Mouse (Mus musculus) kidney, postnatal 25 days (tissue): ENCODE results near the gene Gm28051.
A peak's percentile ranks its signal among the peaks of the same experiment; 100 is the strongest.

Experiments
- DNase-seq, 2 experiments: peaks; one replicate each; pipeline ENCODE4 v3.0.0; 2021; ENCODE audit warnings: mixed read lengths in 2 of 2

The Gm28051 gene

DNA sequence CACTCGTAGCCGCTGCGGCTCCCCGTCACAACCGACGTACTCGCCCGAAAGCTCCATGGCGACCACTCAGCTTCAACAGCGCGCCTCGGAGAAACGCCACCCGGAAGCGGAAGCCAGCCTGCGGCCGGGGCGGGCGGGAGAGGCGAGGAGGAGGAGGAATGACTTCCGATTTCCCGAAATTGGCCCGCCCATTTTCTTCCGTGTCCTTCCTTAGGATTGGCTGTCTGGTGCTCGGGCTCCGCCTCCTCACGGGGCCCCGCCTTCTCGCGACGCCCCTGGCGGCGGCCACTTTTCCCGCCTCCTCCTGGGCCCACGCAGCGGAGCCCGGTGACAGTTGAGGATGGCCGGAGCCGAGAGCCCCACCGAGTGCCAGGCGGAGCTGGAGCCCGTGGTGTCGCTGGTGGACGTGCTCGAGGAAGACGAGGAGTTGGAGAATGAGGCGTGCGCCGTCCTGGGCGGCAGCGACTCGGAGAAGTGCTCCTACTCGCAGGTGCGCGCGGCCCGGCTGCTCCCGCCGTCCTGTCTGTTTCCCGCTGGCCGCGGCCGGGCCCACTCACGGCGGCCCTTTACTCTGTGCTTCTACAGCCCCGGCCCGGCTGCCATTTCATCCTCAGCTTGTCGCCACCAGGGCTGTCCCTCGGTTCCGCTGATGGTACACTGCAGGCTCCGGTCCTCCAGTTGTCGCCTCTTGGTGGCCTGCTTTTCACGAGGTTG lies at the start of gene Gm28051, which contains the start of the genes Gon7 and Ubr7:
TSS of gene Gm28051 (minus strand) at position 77 of the 714 bp plus-strand sequence.
TSS of gene Gon7 (minus strand) at position 115 of the 714 bp plus-strand sequence.
TSS of gene Ubr7 (plus strand) at position 279 of the 714 bp plus-strand sequence.
- DNase-seq = peak; percentile 98

DNA sequence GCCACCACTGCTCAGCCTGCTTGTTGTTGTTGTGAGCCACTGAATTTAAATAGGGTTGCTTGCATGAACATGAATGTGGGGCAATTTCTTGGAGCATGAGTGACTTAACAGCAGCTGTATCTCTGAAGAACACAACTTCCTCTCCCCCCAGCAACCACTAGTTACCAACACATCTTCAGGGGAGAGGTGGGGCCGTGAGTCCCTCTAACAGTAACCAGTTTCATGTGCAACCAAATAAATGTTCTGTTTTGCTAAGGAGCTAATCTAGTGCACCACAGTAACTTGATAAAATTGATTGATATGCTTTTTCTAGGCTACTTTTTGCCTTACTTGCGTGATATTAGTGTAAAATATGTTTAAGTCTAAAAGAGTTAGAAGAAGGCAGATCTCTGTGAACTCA lies 42.0 kb upstream of the Gm28051 start:
- DNase-seq = no peak

DNA sequence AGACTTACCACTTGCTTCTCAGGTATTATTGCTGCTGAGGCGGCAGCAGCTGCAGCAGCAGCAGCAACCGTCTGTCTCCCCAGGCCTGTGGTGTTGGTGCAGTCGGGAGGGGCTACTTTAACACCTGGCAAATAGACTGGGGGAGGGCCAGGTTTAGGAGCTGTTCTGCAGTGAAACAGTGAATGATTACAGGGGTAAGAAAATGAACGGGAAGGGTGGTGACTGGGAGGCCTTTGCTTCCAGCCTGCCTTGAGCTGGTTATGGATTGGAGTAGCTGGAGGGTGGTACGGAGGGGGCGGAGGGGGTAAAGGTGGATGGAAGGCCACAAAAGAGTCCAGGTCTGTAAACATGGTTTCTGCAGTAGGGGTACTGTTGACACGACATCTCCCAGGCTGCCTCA lies 30.4 kb upstream of the Gm28051 start:
- no peak for DNase-seq

DNA sequence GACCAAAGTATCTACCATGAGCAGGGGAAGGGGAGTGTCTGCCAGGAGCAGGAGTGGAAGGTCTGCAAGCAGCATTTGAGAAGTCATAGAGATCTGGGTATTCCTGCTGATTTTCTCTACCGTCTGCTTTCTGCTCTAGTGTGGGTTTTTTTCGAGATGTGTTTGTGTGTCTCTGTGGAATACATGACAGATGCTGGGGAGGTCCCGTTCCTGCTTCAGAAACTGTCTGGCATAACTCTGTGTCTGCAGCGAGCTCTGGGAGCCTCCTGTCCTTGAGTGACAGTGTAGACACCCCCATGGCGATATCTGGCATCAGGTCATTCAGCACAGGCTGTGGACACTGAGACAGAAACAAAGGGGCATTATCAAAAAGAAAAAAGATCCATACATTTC lies 28.0 kb upstream of the Gm28051 start:
- no peak for DNase-seq

DNA sequence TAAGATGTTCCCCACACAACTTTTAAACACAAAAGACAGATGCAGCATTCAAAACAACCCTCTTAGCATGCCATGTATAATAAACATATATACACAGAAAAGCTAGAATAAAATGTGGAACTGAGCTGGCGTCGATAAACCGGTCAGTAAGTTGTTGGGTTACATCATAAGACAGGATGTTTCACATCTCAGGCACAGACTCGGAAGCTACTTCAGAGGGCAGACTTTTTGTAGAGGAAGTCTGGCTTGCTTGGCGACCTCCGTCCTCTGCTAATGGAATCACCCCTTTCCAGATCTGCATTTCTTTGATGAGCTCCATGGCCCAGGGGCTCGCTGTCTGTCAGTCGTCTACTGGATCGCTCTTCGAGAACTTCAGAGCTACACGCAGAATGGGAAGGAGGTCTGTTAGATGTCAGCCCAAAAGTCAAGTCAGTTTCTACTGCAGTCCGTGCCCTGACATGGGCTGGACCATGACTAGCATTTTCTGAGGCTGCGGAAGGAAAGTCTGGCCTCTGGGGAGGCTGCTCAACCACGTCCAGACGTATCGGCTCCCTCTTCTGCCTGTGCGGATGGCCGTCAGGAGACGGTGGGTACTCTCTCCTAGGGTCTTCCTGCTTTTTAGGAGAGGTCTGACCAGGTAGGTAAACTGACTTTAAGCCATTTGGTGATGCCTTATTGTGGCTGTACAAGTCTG lies 27.5 kb upstream of the Gm28051 start:
- no peak for DNase-seq

DNA sequence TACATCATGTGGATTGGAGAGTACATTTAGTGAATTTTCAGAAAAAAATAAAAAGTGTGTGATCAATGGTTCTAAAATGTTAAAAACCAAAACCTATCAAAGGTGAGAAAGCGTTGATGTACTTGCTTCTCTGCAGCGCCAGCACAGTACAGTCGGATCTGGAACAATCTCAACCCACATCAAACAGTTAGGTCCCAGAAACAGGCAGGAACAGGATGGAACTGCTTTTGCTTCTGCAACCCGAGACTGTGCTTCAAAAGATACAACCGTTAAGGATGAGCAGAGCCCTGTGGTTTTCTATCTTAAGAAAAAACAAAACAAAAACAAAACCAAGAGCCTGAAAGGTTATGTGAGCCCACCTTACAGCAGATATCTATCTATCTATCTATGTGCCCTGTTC lies 25.3 kb upstream of the Gm28051 start:
- no peak for DNase-seq

DNA sequence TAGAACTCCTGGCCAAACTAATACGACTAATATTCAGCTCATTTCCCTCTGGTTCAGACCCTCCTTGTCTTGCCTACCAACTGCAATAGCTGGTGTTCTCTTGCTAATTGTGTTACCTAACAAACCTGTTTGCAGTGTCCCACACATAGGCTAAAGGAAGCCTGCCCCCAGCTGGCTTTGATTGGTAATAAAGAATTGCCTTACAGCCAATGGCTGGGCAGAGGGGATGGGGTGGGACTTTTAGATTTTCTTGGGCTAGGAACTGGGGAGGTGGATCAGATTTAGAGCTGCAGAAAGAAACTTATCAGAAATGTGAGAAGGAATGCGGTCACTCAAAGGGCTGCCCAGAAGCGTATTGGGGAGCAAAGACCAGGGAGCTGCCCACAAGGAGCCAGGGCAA lies 21.9 kb upstream of the Gm28051 start:
- peak; percentile 36 to 48 for DNase-seq

DNA sequence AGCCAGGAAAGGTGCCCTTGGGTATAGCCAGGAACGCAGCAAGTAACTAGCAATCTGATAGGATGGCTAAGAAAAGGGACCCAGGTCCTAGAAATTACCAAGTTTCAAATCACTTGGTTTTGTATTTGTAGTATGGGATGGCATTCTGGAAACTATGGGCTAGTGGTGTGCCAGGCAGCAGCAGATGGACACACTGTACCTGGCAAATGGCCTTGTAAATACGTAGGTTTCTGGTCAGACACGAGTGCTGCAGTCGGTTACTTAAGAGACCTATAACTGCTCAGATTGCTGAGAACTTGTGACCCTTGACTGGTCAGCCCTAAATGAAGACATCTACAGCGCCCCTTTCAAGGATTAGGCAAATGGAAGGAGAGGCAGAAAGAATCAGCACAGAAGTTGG lies 20.6 kb upstream of the Gm28051 start:
- DNase-seq = no peak

DNA sequence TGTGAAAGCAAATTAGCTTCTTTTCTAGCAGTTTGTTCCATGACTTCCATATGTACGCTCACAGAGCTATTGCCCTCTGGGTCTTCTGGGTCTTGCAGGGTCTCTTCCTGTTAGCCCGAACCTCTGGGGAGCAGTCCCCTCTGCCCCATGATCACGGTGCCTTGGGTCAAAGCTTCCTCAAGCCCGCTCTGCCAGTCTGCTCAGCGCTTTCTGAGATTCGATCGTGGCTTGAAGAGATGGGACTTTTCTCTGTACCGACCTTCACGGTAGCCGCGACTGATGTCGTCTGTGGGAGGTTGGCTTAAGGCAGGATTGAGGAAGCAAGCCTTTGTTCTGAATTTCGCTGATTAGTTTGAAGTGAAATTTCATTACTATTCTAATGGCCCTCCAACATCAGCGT lies 18.5 kb upstream of the Gm28051 start:
- no peak for DNase-seq

DNA sequence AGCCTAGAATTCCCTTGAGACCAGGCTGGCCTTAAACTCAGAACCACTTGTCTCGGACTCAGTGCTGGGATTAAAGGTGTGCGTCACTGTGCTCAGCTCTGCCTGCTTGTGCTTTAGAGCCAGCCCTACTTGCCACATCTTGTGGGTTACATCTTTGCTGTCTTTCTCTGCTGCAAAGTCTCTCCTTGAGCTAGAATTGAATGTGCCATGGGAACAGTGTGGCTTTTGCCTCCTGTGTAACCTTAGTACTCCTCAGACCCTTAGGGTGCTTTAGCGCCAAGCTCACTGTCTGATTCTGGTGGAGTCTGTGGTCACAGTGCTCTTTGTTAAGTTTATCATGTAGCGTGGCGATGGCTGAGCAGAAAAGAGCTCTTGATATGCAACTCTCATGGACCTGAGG lies 15.1 kb upstream of the Gm28051 start:
- DNase-seq = no peak

DNA sequence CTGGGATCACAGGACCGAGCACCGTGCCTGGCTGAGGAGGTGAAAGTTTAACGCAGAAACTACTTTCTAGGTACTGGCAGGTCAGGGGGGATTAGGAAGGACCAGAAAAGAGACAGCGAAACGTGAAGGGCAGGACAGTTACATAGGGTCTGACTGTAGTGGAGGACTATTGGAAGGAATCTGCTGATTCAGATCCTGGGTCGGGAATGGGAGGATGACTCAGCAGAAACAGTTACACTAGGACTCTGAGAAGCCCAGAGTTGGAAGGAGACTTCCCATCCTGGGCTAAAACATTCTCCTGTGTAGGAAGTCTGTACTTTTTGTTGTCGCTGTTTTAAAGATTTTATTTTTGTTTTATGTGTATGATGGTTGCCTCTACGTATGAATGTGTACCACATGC lies 14.0 kb upstream of the Gm28051 start:
- no peak for DNase-seq

DNA sequence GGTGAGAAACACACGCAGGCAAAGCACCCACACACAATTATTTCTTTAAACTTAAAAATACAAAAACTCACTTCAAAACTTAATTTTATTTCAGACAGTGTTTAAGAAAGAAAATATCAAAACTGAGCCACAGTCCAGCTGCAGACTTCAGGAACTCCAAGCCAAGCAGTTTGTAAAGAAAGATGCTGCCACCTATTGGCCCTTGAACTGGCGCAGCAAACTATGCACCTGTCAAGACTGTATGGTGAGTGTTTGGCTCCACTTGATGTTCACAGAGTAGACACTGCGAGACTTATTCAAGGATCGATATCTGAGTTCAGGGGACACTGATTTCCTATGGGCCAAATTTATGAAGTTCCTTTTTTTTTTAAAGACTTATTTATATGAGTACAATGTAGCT lies 11.4 kb upstream of the Gm28051 start:
- DNase-seq = peak in 1 of 2 experiments; percentile 30

DNA sequence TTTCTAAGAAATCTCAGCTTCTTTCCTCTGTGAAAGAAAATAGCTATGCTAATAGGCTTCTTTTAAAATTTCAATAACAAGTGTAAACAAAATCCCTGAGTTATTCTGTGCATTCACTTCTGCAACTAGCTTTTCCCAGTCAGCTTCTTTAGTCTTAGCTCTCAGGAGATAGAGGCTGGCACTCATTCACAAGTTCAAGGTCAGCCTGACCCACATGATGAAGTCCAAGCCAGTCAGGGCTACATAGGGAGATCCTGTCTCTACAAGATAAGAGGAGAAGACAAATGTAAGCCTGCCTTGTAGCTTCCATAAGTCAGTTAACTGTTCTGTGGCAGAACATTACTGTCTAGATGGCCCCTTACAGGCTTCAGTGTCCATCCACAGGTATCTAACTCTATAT lies 6.1 kb upstream of the Gm28051 start:
- no peak for DNase-seq

DNA sequence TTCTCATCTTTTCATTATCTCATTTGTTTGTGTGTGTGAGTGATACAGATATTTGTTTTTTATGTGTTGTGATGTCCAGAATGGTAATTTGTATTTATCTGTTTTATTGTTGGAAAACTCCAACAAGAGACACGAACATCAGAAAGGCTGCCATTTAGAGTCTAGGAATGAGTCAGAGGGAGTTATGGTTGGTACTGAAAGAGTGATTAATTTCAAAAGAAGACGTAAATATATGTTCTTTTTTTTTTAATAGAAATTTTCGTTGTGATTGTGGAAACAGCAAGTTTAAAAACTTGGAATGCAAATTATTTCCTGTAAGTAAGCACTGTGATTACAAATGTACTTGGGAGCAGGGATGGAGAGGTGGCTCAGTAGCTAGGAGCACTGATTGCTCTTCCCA lies 4.1 kb upstream of the Gm28051 start:
- no peak for DNase-seq

DNA sequence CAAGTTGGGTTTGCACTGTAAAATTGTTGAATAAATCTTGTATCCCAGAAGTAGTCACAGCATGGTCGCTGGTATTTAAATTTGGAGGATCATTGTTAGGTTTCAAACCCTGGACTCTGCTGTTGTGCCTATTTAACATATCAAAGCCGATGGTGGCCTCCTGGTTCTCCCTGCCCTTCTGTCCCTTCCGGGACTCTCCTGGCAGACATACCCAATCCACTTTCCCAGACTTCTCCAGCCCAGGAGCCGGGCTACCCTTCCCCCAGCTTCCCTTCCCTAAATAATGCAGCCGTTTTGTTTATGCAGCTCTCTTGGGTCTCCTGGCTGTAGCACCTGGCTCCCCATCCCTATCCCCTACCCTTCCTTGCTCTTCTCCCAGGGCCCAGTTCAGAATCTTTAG lies 1.4 kb upstream of the Gm28051 start:
- peak in 1 of 2 experiments; percentile 38 for DNase-seq

DNA sequence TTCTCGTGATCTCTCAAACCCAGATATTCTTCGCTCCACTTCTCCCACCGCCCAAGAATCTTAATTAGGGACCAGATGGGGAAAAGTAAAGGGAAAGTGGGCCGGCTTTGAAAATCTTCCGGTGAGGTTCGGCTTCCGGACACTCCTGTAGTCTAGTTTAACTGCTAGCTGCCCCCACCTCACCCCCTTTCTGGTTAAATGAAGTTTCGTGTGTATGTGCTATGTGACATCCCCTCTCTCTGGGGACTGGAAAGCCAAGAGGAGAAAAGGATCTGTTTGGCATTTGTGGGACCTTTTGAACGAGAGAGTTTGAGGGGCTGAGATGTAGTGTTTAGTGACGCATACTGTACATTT lies 815 bp upstream of the Gm28051 start, which contains the start of gene Gm20604:
TSS of gene Gm20604 (minus strand) at position 270 of the 354 bp plus-strand sequence.
- DNase-seq = no peak

DNA sequence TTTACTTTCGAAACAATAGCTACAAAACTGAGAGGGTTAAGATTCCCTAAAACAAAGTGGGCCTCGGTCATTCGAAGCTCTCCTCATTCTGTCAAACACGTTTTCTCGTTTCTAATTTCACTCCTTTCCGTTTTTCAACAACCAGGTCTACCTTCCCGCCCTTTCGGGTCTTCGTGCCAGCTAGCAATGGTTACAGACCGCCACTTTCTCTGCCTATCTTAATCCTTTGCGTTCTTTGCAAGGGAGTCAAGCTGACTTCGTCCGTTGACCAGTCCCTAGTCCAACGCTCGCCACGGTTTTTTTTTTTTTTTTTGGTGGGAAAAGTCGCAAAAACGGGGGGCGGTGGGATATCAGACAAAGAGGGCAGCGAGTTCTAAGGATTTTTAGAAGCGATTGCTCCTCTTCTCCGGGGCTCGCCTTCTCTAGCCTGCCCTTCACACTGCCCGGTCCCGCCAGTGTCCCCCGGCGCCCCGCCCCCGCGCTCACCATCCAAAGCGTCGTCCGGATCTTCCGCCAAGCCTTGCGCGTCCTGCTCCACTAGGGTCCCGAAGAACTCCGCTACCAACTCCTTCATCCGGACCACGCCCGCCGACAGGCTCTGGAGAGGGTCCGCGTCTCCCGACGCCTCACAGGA lies 393 bp downstream of the Gm28051 start:
- peak in 1 of 2 experiments; percentile 88 for DNase-seq

DNA sequence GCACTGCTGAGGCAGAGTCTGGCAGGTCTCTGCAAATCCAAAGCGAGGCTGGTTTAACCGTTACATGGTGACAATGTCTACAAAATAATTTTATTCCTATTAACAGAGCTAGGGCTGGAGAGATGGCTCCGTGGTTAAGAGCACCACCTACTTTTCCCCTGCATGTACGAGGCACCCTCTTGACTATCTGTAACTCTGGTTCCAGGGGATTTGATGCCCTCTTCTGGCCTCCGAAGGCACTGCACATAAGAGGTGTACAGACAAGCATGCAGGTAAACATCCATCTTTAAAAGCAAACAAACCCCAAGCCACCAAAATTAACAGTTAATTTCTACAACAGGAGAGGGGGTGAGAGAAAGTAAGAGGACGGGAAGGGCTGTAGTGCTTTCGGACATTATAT lies 1.3 kb downstream of the Gm28051 start:
- DNase-seq = peak in 1 of 2 experiments; percentile 43

DNA sequence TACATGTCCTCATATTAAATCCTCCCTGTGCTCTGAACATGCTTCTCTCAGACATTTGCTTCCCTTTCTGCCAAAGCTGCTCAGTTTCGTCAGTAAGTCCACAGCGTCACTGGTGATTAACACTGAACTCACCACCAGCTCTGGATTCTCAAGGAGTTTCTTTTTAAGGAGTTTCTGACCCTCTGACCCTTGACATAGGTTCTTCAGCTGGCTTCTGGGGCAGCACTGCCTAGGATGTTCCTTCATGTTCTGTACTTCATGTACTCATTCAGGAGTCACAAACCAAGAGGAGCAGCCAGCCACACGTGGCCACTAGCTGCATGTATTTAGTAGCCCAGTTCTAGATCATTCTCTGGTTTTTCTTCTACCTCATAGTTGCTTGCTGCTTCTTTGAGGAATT lies 9.3 kb downstream of the Gm28051 start:
- DNase-seq = no peak

DNA sequence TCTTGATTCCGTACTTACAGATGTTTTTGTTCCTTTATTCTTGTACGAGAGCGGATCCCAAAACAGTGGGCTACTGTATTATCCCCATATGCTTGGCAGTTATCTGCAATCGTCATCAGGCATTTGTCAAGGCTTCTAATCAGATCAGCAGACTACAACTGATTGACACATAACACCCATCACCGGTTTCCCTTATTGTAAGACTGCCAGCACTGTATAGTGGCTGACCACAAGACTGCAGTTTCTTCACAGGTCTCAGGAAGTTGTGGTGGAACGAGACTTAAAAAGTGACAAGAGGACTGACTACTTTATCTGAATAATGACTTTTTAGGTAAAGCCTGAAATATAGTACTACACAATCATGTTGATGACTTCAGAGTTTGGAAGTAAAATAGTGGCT lies 12.7 kb downstream of the Gm28051 start:
- DNase-seq = no peak

DNA sequence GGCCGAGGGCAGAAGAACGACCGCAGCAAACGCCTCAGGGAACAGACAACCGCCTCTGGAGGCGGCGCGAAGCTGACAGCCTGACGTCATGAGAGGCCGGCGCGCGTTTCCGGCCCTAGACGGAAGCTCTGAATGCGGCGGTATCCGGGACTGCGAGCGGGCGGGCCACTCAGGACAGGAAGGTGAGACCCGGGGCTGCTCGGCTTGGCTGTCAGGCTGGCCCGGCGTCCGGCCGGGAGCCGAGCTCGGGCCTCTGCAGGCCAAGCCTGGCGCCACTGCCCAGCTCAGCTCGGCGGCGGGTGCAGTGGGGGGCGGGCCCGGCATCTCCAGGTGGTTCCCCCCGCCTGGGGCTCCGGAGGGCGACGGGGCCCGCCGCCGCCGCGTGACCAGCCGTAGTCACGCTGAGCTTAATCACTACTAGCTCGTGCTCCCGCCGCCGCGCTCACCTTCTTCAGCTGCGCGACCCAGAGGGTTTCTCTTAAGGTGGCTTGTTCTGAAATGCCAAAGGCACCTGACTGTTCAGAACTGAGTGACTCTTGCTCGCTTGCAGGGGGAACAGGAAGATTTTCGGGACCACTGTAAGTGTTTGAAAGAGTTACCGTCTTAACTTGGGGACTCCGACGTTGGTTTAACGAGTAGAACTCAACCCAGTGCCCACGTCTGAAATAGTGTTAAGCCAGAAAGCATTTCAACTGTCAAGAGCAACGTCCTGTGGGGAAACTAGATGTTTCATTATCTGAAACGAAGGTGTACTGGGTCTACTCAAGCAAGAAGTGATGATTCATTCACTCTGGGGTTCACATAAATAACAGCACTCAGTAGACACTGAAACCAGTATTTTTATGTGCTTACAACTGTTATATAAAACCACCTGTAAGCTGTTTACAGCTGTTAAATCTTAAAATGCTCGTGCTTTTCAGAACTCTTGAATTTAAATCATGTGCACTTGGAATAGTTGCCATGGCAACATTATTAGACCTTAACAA lies 13.7 kb downstream of the Gm28051 start, which contains the start of the genes Moap1 and Tmem251:
TSS of gene Moap1 (minus strand) at position 73 of the 986 bp plus-strand sequence.
TSS of gene Tmem251 (plus strand) at position 174 of the 986 bp plus-strand sequence.
- DNase-seq = peak; percentile 92 to 96

DNA sequence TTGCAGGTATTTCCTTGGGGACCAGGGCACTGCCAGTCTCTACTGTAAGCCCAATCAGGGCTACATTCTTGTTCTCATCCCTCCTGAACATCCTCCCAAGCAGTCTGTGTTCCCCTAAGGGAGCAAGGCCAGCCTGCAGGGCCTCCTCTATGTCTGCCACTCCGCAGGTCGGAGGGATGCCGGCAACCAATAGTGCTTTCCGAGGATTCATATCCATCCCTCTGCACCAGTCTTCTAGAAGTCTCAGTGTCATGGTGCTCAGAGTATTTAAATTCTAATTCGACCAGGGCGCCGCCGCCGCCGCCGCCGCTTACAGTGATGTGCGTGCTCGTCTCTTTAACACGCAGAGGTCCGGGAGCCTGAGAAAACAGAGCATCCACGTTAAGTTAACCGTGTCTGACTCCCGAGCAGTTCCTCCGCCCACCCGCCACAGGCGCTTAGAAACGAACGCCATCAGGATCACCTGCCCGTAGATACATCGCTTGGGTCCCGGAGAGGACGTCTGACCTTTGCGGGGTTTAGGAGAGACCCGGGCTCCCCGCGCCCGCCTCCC lies 14.5 kb downstream of the Gm28051 start:
- DNase-seq = no peak
